Mouse (Mus musculus) adrenal gland, postnatal 14 days (tissue): ENCODE measurements around the gene Gm49336. TPM values are rescaled to one million over a fixed set of nuclear protein-coding genes. Genes with fewer than 3 reads are reported as not detected.

Experiments
- DNase-seq: peaks from one replicate; pipeline ENCODE4 v3.0.0; 2021; ENCODE audit warnings: mixed read lengths
- total RNA-seq: library from RNA; stranded (reverse); gene quantifications from 2 replicates; pipeline ENCODE4 v1.2.3, GENCODE M21; 2021

Gene Gm49336
- total RNA-seq, 1 experiment from 2014 or later = 38.6 TPM

- no peak for DNase-seq
These were observed 12.8 kb downstream of the Gm49336 start for GRCm38 (mm10) chr14:60238551-60238950.

GRCm38 (mm10) chr14:60219886-60220285, 31.4 kb downstream of the Gm49336 start:
- no peak for DNase-seq

- DNase-seq = no peak
These were observed 33.7 kb downstream of the Gm49336 start for GRCm38 (mm10) chr14:60217616-60218015.

GRCm38 (mm10) chr14:60216125-60216524, 35.2 kb downstream of the Gm49336 start:
- DNase-seq = no peak

- no peak for DNase-seq
These were observed 36.3 kb downstream of the Gm49336 start for GRCm38 (mm10) chr14:60215000-60215399.

- DNase-seq = no peak
These were observed 37.3 kb downstream of the Gm49336 start for GRCm38 (mm10) chr14:60214040-60214439.

- no peak for DNase-seq
These were observed 42.1 kb downstream of the Gm49336 start for GRCm38 (mm10) chr14:60209166-60209565.

GRCm38 (mm10) chr14:60204993-60205392, 46.3 kb downstream of the Gm49336 start:
- DNase-seq = no peak

- DNase-seq = no peak
These were observed 54.4 kb downstream of the Gm49336 start, which contains the start of gene Atp8a2 for GRCm38 (mm10) chr14:60196884-60197283. TSS of gene Atp8a2 (minus strand) at chr14:60197179.

GRCm38 (mm10) chr14:60195999-60196398, 55.3 kb downstream of the Gm49336 start:
- DNase-seq = no peak

GRCm38 (mm10) chr14:60194606-60195005, 56.7 kb downstream of the Gm49336 start:
- DNase-seq = no peak

GRCm38 (mm10) chr14:60189771-60190170, 61.5 kb downstream of the Gm49336 start:
- no peak for DNase-seq

GRCm38 (mm10) chr14:60188201-60188825, 63.0 kb downstream of the Gm49336 start:
- peak; percentile 6 for DNase-seq

GRCm38 (mm10) chr14:60181306-60181705, 70.0 kb downstream of the Gm49336 start:
- DNase-seq = no peak

- DNase-seq = no peak
These were observed 72.7 kb downstream of the Gm49336 start for GRCm38 (mm10) chr14:60178571-60178955.

GRCm38 (mm10) chr14:60177614-60178570, 73.4 kb downstream of the Gm49336 start:
- no peak for DNase-seq

- DNase-seq = peak; percentile 63
These were observed 74.3 kb downstream of the Gm49336 start for GRCm38 (mm10) chr14:60176891-60177613.

GRCm38 (mm10) chr14:60176469-60176890, 74.8 kb downstream of the Gm49336 start:
- DNase-seq = no peak

- no peak for DNase-seq
These were observed 78.8 kb downstream of the Gm49336 start for GRCm38 (mm10) chr14:60172286-60173055.

GRCm38 (mm10) chr14:60170845-60171610, 80.3 kb downstream of the Gm49336 start:
- DNase-seq = no peak

- no peak for DNase-seq
These were observed 87.9 kb downstream of the Gm49336 start for GRCm38 (mm10) chr14:60163367-60163766.
